Mouse (Mus musculus) intestine, embryonic 14.5 days (tissue): ENCODE results near the gene Nhsl2. TPM values are rescaled to one million over a fixed set of nuclear protein-coding genes. Genes with fewer than 3 reads are reported as not detected.

Source experiments
- ATAC-seq: fragments of 200-750 bp; cut with Nextera tagmentation; replicated peaks from 2 replicates; pipeline ENCODE4 v1.8.0; 2017; ENCODE audit warnings: low read depth, moderate number of reproducible peaks, moderate TSS enrichment, moderate library complexity; ENCODE audit not compliant: low FRiP score, low TSS enrichment
- DNase-seq: peaks from one replicate; pipeline ENCODE4 v3.0.0-alpha.2; 2018; ENCODE audit warnings: low spot score
- H3K27ac ChIP-seq: fragments of 300-500 bp; sonication (generic); 2 replicates; pipeline ENCODE4 v1.5.1; 2014; ENCODE audit warnings: low read depth, mild to moderate bottlenecking, control low read depth
- H3K27me3 ChIP-seq: fragments of 300-500 bp; sonication (generic); replicated peaks from 2 replicates; pipeline ENCODE4 v1.6.1; 2014; ENCODE audit warnings: low read length, control low read depth; ENCODE audit not compliant: control insufficient read depth, insufficient read depth
- H3K36me3 ChIP-seq: fragments of 300-500 bp; sonication (generic); 2 replicates; pipeline ENCODE4 v1.6.1; 2014; ENCODE audit warnings: low read length, control low read depth; ENCODE audit not compliant: control insufficient read depth, insufficient read depth
- H3K4me1 ChIP-seq: fragments of 300-500 bp; sonication (generic); replicated peaks from 2 replicates; pipeline ENCODE4 v1.6.1; 2014; ENCODE audit warnings: low read length, control low read depth, mixed read lengths; ENCODE audit not compliant: control insufficient read depth, insufficient read depth
- H3K4me2 ChIP-seq: fragments of 300-500 bp; sonication (generic); 2 replicates; pipeline ENCODE4 v1.6.1; 2014; ENCODE audit warnings: low read length
- H3K4me3 ChIP-seq: fragments of 300-500 bp; sonication (generic); 2 replicates; pipeline ENCODE4 v1.5.1; 2014; ENCODE audit warnings: low read depth, low read length, control low read depth, mixed read lengths
- H3K9ac ChIP-seq: fragments of 300-500 bp; sonication (generic); 2 replicates; pipeline ENCODE4 v1.6.1; 2014; ENCODE audit warnings: mild to moderate bottlenecking, low read length
- H3K9me3 ChIP-seq: fragments of 300-500 bp; sonication (generic); 2 replicates; pipeline ENCODE4 v1.6.1; 2016; ENCODE audit warnings: low read length, control low read depth; ENCODE audit not compliant: control insufficient read depth
- WGBS: fragments of 180-500 bp; shearing (Covaris S2); extraction: QIAGEN DNeasy Blood & Tissue Kit; methylation state at CpG from one replicate; pipeline ENCODE4 v1.1.7; 2014; 5-methylcytosine and 5-hydroxymethylcytosine counted together
- microRNA-seq: library from miRNA; unstranded; fragments of <30 nt; microRNA quantifications from one replicate; pipeline ENCODE4, GENCODE M21; 2016
- polyA plus RNA-seq: library from polyadenylated mRNA; unstranded; fragments of >200 nt; fragmentation: Nextera tagmentation; extraction: Ambion mirVana; gene quantifications from 2 replicates; pipeline ENCODE4 v1.2.1, GENCODE M21; 2014

The Nhsl2 gene
- polyA plus RNA-seq, 1 experiment from 2014 or later, result 13.8 TPM

GRCm38 (mm10) chrX:102115676-102116075 is 266.5 kb downstream of the Nhsl2 start:
- H3K27ac ChIP-seq, result no peak overlapping the region
- H3K9me3 ChIP-seq, result no peaks in the 10 kb centered on the region
- WGBS, result 39% methylated on average over 4 of the region's 4 CpGs
- ATAC-seq, result no peak
- no peak overlapping the region for H3K4me3 ChIP-seq
- H3K36me3 ChIP-seq, result no peaks in the 10 kb centered on the region
- no peak overlapping the region for H3K9ac ChIP-seq
- H3K27me3 ChIP-seq, result no peaks in the 10 kb centered on the region
- no peak for DNase-seq
- no peak overlapping the region for H3K4me2 ChIP-seq
- H3K4me1 ChIP-seq, result no peaks in the 10 kb centered on the region

- Histone ChIP-seq H3K4me2 (peak within 1 kb of the TSS; percentile 55), H3K4me3 (peak within 1 kb of the TSS; percentile 54), H3K9ac (peak within 1 kb of the TSS; percentile 59), H3K9me3 (no peaks in the 10 kb centered on the region), H3K27ac (no peak within 1 kb of the TSS), H3K4me1 (no peaks in the 10 kb centered on the region), H3K36me3 (peaks cover 8% of the 10 kb centered on the region; the same call in 1 of the 2 replicates), H3K27me3 (no peaks in the 10 kb centered on the region)
- WGBS, result 10% methylated on average over 30 of the region's 30 CpGs
- ATAC-seq (peak; percentile 99), DNase-seq (peak; percentile 88)
These were observed 270.1 kb downstream of the Nhsl2 start, which contains the start of gene Pin4 for GRCm38 (mm10) chrX:102119042-102119864. Pin4 (plus strand) TSS chrX:102119447.

- no peak for ATAC-seq
- H3K9me3 ChIP-seq, result no peaks in the 10 kb centered on the region
- 84% methylated on average over 2 of the region's 2 CpGs for WGBS
- H3K36me3 ChIP-seq, result peaks cover 12% of the 10 kb centered on the region; the same call in 1 of the 2 replicates
- no peak for DNase-seq
- H3K27me3 ChIP-seq, result no peaks in the 10 kb centered on the region
- H3K4me2 ChIP-seq, result no peak overlapping the region
- H3K4me3 ChIP-seq, result no peak overlapping the region
- no peak overlapping the region for H3K27ac ChIP-seq
- H3K9ac ChIP-seq, result no peak overlapping the region
- H3K4me1 ChIP-seq, result no peaks in the 10 kb centered on the region
These were observed 272.1 kb downstream of the Nhsl2 start for GRCm38 (mm10) chrX:102121321-102121720.

DNA sequence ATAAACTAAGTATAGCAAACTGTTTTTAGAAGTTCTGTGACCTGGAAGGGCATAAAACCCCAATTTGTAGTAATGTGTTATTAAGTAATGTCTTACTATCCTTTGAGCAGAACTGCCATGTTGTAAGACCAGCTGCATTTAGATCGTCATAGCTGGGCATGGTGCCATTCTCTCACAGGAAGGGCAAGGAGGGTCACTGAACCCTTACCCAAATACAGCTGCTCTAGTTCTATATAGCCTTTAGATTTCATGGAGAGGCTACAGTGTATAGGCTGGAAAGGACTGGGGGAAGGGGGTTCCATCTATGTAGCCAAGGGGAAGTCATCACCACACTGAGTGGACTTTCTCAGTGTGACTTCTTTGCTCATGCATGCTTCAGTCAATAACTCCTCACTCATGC is 292.0 kb downstream of the Nhsl2 start:
- ATAC-seq (no peak), DNase-seq (no peak)
- Histone ChIP-seq H3K27me3 (no peaks in the 10 kb centered on the region), H3K4me2 (no peak overlapping the region), H3K9ac (no peak overlapping the region), H3K4me3 (no peak overlapping the region), H3K27ac (no peak overlapping the region), H3K36me3 (peaks cover 29% of the 10 kb centered on the region), H3K4me1 (no peaks in the 10 kb centered on the region), H3K9me3 (no peaks in the 10 kb centered on the region)
- WGBS, result 64% methylated on average over 1 of the region's 1 CpGs

Small RNA genes within 50 kb of the gene (microRNA-seq; reads per million reads assigned to microRNA genes)
- not detected for gene Gm27843

Other genes with a start within 250 kb of the Nhsl2 start
- gene Ogt, start 209.3 kb upstream of the Nhsl2 start, polyA plus RNA-seq, result 181 and 194 TPM in 2 replicates
- gene Cxcr3, start 115.1 kb upstream of the Nhsl2 start, polyA plus RNA-seq, result 0.43 and 0.50 TPM in 2 replicates
- gene Gm4779, start 55.0 kb upstream of the Nhsl2 start, polyA plus RNA-seq, result 0.20 TPM in 1 of 2 replicates, not detected in the other
- gene 8030474K03Rik, start 54.7 kb upstream of the Nhsl2 start, polyA plus RNA-seq, result 0.30 TPM in 1 of 2 replicates, not detected in the other
- gene Rtl5, start 221.9 kb downstream of the Nhsl2 start, polyA plus RNA-seq, result 1.9 and 2.2 TPM in 2 replicates